Mouse (Mus musculus) hindbrain, postnatal 0 days (tissue): ENCODE results near the gene Olfr609. TPM values are rescaled to one million over a fixed set of nuclear protein-coding genes. Genes with fewer than 3 reads are reported as not detected.

Experiments used
- ATAC-seq: fragments of 200-750 bp; cut with Nextera tagmentation; 2 replicates; pipeline ENCODE4 v1.8.0; 2017; ENCODE audit warnings: mild to moderate bottlenecking, moderate TSS enrichment, moderate library complexity
- DNase-seq: peaks from one replicate; pipeline ENCODE4 v3.0.0-alpha.2; 2015; ENCODE audit warnings: low spot score
- H3K27ac ChIP-seq: fragments of 300-500 bp; sonication (generic); 2 replicates; pipeline ENCODE4 v1.5.1; 2014; ENCODE audit warnings: mild to moderate bottlenecking
- H3K27me3 ChIP-seq: fragments of 300-500 bp; sonication (generic); 2 replicates; pipeline ENCODE4 v1.6.1; 2014; ENCODE audit warnings: low read length, mixed read lengths; ENCODE audit not compliant: insufficient read depth
- H3K36me3 ChIP-seq: fragments of 300-500 bp; sonication (generic); 2 replicates; pipeline ENCODE4 v1.6.1; 2014; ENCODE audit warnings: low read length, mixed read lengths; ENCODE audit not compliant: insufficient read depth
- H3K4me1 ChIP-seq: fragments of 300-500 bp; sonication (generic); 2 replicates; pipeline ENCODE4 v1.6.1; 2014; ENCODE audit warnings: antibody characterized with exemption, low read length, mixed read lengths; ENCODE audit not compliant: insufficient read depth
- H3K4me2 ChIP-seq: fragments of 300-500 bp; sonication (generic); 2 replicates; pipeline ENCODE4 v1.6.1; 2014; ENCODE audit warnings: low read depth, mild to moderate bottlenecking, low read length, moderate library complexity, mixed read lengths
- H3K4me3 ChIP-seq: fragments of 300-500 bp; sonication (generic); 2 replicates; pipeline ENCODE4 v1.5.1; 2014; ENCODE audit warnings: low read length
- H3K9ac ChIP-seq: fragments of 300-500 bp; sonication (generic); replicated peaks from 2 replicates; pipeline ENCODE4 v1.6.1; 2014; ENCODE audit warnings: mild to moderate bottlenecking, low read length, moderate library complexity, mixed read lengths
- H3K9me3 ChIP-seq: fragments of 300-500 bp; sonication (generic); 2 replicates; pipeline ENCODE4 v1.6.1; 2016; ENCODE audit warnings: low read length, mixed read lengths
- CTCF ChIP-seq: IDR thresholded peaks from 2 replicates; pipeline ENCODE4 v1.5.1; 2016; ENCODE audit warnings: antibody characterized with exemption, control low read depth, low read depth
- WGBS: fragments of 180-500 bp; shearing (Covaris S2); extraction: QIAGEN DNeasy Blood & Tissue Kit; methylation state at CpG from one replicate; pipeline ENCODE4 v1.1.7; 2014; 5-methylcytosine and 5-hydroxymethylcytosine counted together
- polyA plus RNA-seq: library from polyadenylated mRNA; unstranded; fragments of >200 nt; fragmentation: Nextera tagmentation; extraction: Ambion mirVana; gene quantifications from 2 replicates; pipeline ENCODE4 v1.2.1, GENCODE M21; 2015
- total RNA-seq: library from RNA; depleted of rRNA; stranded (reverse); fragments of >200 nt; gene quantifications from 2 replicates; pipeline ENCODE4 v1.2.3, GENCODE M21; 2014; rRNA removed

Gene Olfr609
- total and polyA plus RNA-seq, 2 experiments from 2014 or later: not detected

DNA sequence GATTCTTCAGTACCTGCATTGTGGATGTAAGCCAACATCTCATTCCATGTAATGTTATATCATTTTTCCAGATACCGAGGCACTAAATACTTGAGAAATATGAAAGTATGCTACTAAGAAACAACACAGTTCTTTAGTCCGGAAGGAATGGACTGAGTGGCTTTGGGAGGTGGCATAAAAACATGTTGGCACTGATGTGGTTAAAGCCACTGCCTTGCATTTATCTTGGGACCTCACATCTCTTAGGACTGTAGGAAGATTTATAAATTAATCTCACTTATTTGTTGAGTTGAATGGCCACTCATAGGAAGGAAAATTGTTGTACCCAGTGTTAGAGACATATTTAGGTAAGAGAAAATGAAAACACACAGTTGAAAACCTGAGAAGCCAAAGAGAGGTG is 49.1 kb downstream of the Olfr609 start, which contains the start of gene Olfr606:
Gene Olfr606, plus strand, starts transcription at position 301 of the 400 bp plus-strand sequence.
- Histone ChIP-seq H3K27me3 (no peaks in the 10 kb centered on the region), H3K9me3 (no peaks in the 10 kb centered on the region), H3K36me3 (no peaks in the 10 kb centered on the region), H3K4me2 (no peak within 1 kb of the TSS), H3K4me3 (no peak within 1 kb of the TSS), H3K4me1 (no peaks in the 10 kb centered on the region), H3K27ac (no peak within 1 kb of the TSS), H3K9ac (no peak within 1 kb of the TSS)
- DNase-seq: no peak
- WGBS: 93% methylated on average over 2 of the region's 2 CpGs
- ATAC-seq: no peak
- TF ChIP-seq CTCF: no peak

DNA sequence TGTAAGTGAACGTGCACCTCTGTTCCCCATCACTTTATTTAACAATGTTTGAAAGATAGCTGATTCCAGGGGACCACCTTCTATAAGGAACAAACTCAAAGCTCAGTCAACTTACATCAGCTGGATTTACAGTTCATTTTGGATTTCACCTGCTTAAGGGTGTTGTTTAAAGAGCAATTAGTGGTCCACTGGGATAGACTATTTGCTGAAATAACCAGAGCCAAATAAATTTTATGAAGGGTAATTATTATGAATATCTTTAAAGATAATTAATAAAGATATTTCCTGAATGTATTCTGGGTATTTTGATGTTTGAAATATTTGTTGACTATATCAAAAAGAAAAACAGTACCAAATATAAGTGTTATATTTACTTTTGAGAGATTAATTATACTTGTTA is 52.5 kb downstream of the Olfr609 start, which contains the start of gene Olfr605:
Gene Olfr605, minus strand, starts transcription at position 101 of the 400 bp plus-strand sequence.
- TF ChIP-seq CTCF: no peak
- H3K9ac ChIP-seq: no peak within 1 kb of the TSS
- WGBS: 84% methylated on average over 1 of the region's 1 CpGs
- H3K4me1 ChIP-seq: no peaks in the 10 kb centered on the region
- ATAC-seq: no peak
- DNase-seq: no peak
- H3K9me3 ChIP-seq: no peaks in the 10 kb centered on the region
- H3K36me3 ChIP-seq: no peaks in the 10 kb centered on the region
- no peak within 1 kb of the TSS for H3K4me2 ChIP-seq
- H3K27me3 ChIP-seq: no peaks in the 10 kb centered on the region
- no peak within 1 kb of the TSS for H3K4me3 ChIP-seq
- H3K27ac ChIP-seq: no peak within 1 kb of the TSS

Other genes starting within 250 kb of the Olfr609 start
- gene Usp17ld, start 245.6 kb downstream of the Olfr609 start, total RNA-seq: not detected in 2 replicates
- not detected in 2 replicates for gene Usp17ld, start 245.6 kb downstream of the Olfr609 start, polyA plus RNA-seq
- gene Olfr596, start 192.4 kb downstream of the Olfr609 start, total RNA-seq: not detected in 2 replicates
- not detected in 2 replicates for gene Olfr596, start 192.4 kb downstream of the Olfr609 start, polyA plus RNA-seq
- not detected in 2 replicates for gene Olfr597, start 181.7 kb downstream of the Olfr609 start, total RNA-seq
- not detected in 2 replicates for gene Olfr597, start 181.7 kb downstream of the Olfr609 start, polyA plus RNA-seq
- not detected in 2 replicates for gene Olfr598, start 174.5 kb downstream of the Olfr609 start, total RNA-seq
- gene Olfr598, start 174.5 kb downstream of the Olfr609 start, polyA plus RNA-seq: not detected in 2 replicates
- not detected in 2 replicates for gene Olfr599, start 162.1 kb downstream of the Olfr609 start, total RNA-seq
- not detected in 2 replicates for gene Olfr599, start 162.1 kb downstream of the Olfr609 start, polyA plus RNA-seq
- gene Olfr600, start 148.4 kb downstream of the Olfr609 start, total RNA-seq: not detected in 2 replicates
- gene Olfr600, start 148.4 kb downstream of the Olfr609 start, polyA plus RNA-seq: not detected in 2 replicates
- not detected in 2 replicates for gene Olfr601, start 135.4 kb downstream of the Olfr609 start, total RNA-seq
- not detected in 2 replicates for gene Olfr601, start 135.4 kb downstream of the Olfr609 start, polyA plus RNA-seq
- not detected in 2 replicates for gene Olfr603, start 111.9 kb downstream of the Olfr609 start, total RNA-seq
- gene Olfr603, start 111.9 kb downstream of the Olfr609 start, polyA plus RNA-seq: not detected in 2 replicates
- not detected in 2 replicates for gene Usp17lc, start 83.0 kb downstream of the Olfr609 start, total RNA-seq
- not detected in 2 replicates for gene Usp17lc, start 83.0 kb downstream of the Olfr609 start, polyA plus RNA-seq
- gene Olfr605, start 52.6 kb downstream of the Olfr609 start, total RNA-seq: not detected in 2 replicates
- not detected in 2 replicates for gene Olfr605, start 52.6 kb downstream of the Olfr609 start, polyA plus RNA-seq
- not detected in 2 replicates for gene Olfr606, start 49.0 kb downstream of the Olfr609 start, total RNA-seq
- not detected in 2 replicates for gene Olfr606, start 49.0 kb downstream of the Olfr609 start, polyA plus RNA-seq
- not detected in 2 replicates for gene Olfr607, start 33.9 kb downstream of the Olfr609 start, total RNA-seq
- gene Olfr607, start 33.9 kb downstream of the Olfr609 start, polyA plus RNA-seq: not detected in 2 replicates
- gene Olfr608, start 28.2 kb downstream of the Olfr609 start, total RNA-seq: not detected in 2 replicates
- gene Olfr608, start 28.2 kb downstream of the Olfr609 start, polyA plus RNA-seq: not detected in 2 replicates
- not detected in 2 replicates for gene Olfr610, start 14.1 kb upstream of the Olfr609 start, total RNA-seq
- gene Olfr610, start 14.1 kb upstream of the Olfr609 start, polyA plus RNA-seq: not detected in 2 replicates
- not detected in 2 replicates for gene Olfr611, start 22.8 kb upstream of the Olfr609 start, total RNA-seq
- not detected in 2 replicates for gene Olfr611, start 22.8 kb upstream of the Olfr609 start, polyA plus RNA-seq
- gene Olfr612, start 44.7 kb upstream of the Olfr609 start, total RNA-seq: not detected in 2 replicates
- gene Olfr612, start 44.7 kb upstream of the Olfr609 start, polyA plus RNA-seq: not detected in 2 replicates
- gene Olfr613, start 50.0 kb upstream of the Olfr609 start, total RNA-seq: not detected in 2 replicates
- not detected in 2 replicates for gene Olfr613, start 50.0 kb upstream of the Olfr609 start, polyA plus RNA-seq
- not detected in 2 replicates for gene Olfr615, start 58.0 kb upstream of the Olfr609 start, total RNA-seq
- gene Olfr615, start 58.0 kb upstream of the Olfr609 start, polyA plus RNA-seq: not detected in 2 replicates
- gene Olfr616, start 71.1 kb upstream of the Olfr609 start, total RNA-seq: not detected in 2 replicates
- gene Olfr616, start 71.1 kb upstream of the Olfr609 start, polyA plus RNA-seq: not detected in 2 replicates
- not detected in 2 replicates for gene Olfr617, start 75.0 kb upstream of the Olfr609 start, total RNA-seq
- not detected in 2 replicates for gene Olfr617, start 75.0 kb upstream of the Olfr609 start, polyA plus RNA-seq
- 0.11 TPM in 1 of 2 replicates, not detected in the other for gene Olfr618, start 92.0 kb upstream of the Olfr609 start, total RNA-seq
- not detected in 2 replicates for gene Olfr618, start 92.0 kb upstream of the Olfr609 start, polyA plus RNA-seq
- not detected in 2 replicates for gene Olfr619, start 102.5 kb upstream of the Olfr609 start, total RNA-seq
- gene Olfr619, start 102.5 kb upstream of the Olfr609 start, polyA plus RNA-seq: not detected in 2 replicates
- gene Olfr620, start 114.5 kb upstream of the Olfr609 start, total RNA-seq: not detected in 2 replicates
- gene Olfr620, start 114.5 kb upstream of the Olfr609 start, polyA plus RNA-seq: not detected in 2 replicates
- not detected in 2 replicates for gene Olfr622, start 144.6 kb upstream of the Olfr609 start, total RNA-seq
- not detected in 2 replicates for gene Olfr622, start 144.6 kb upstream of the Olfr609 start, polyA plus RNA-seq
- gene Olfr623, start 165.6 kb upstream of the Olfr609 start, total RNA-seq: not detected in 2 replicates
- gene Olfr623, start 165.6 kb upstream of the Olfr609 start, polyA plus RNA-seq: not detected in 2 replicates
- not detected in 2 replicates for gene Olfr624, start 173.1 kb upstream of the Olfr609 start, total RNA-seq
- 0.05 TPM in 1 of 2 replicates, not detected in the other for gene Olfr624, start 173.1 kb upstream of the Olfr609 start, polyA plus RNA-seq
- not detected in 2 replicates for gene Olfr625-ps1, start 184.7 kb upstream of the Olfr609 start, total RNA-seq
- gene Olfr625-ps1, start 184.7 kb upstream of the Olfr609 start, polyA plus RNA-seq: not detected in 2 replicates
- not detected in 2 replicates for gene Olfr243, start 216.6 kb upstream of the Olfr609 start, total RNA-seq
- not detected in 2 replicates for gene Olfr243, start 216.6 kb upstream of the Olfr609 start, polyA plus RNA-seq
- not detected in 2 replicates for gene Olfr628, start 232.3 kb upstream of the Olfr609 start, total RNA-seq
- gene Olfr628, start 232.3 kb upstream of the Olfr609 start, polyA plus RNA-seq: not detected in 2 replicates
- not detected in 2 replicates for gene Olfr629, start 246.9 kb upstream of the Olfr609 start, total RNA-seq
- gene Olfr629, start 246.9 kb upstream of the Olfr609 start, polyA plus RNA-seq: not detected in 2 replicates